8 mouse cellular contexts compared by ENCODE assay signal in the genomic region with DNA sequence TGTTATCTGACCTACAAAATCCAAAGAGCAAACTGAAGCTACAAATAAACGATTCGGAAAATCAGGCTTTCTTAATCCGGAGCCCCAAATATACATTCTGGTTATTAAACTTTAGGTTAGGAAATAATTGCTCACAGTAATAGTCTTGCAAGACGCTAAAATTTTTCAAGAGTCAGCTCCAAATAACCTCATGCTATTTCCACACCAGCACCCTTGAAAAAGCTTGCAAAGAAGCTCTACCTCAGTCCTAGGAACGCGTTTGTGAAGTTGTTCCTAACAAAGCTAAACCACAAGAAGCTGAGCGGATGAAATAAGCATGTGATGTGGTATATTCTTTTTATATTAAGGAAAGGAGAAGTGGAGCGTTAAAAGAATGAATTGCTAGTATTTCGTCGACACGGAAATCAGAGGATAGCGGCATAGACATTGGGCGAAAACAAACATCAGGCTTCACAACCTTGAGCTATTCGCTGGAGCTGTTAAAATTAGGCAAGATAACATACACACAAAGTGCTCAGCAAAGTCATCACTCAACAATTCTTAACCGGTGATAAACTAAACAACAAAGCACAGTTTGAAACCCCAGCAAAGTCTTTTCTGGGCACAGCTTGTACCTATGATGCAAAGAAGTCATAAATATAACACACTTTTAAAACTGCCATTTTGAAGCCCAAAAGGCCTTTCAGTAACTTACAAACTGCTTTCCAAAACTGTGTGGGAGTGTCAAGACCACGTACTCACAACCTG. TPM values are rescaled to one million over a fixed set of nuclear protein-coding genes. Genes with fewer than 3 reads are reported as not detected.
A peak's percentile ranks its signal among the peaks of the same experiment; 100 is the strongest.
DNase-seq lines count a peak whose midpoint lies in the region; ATAC-seq and TF ChIP-seq lines count a peak whose summit lies in the region.

No protein-coding gene starts in this region.

- no peaks in the 10 kb centered on the region for H3K9me3 ChIP-seq in heart, embryonic 13.5 days
- H3K9me3 ChIP-seq in CH12.LX (replicated peaks; ENCODE audit: low read length), result no peaks in the 10 kb centered on the region
- H3K9me3 ChIP-seq in embryonic facial prominence, embryonic 13.5 days, result no peaks in the 10 kb centered on the region
- H3K9me3 ChIP-seq in limb, embryonic 13.5 days, result no peaks in the 10 kb centered on the region
- no peaks in the 10 kb centered on the region for H3K9me3 ChIP-seq in stomach, embryonic 14.5 days (ENCODE audit: control insufficient read depth, low read depth, low read length)

- no peak for TF ChIP-seq CTCF in CH12.LX (conservative IDR thresholded peaks at IDR 0.05 in 1 of 2, IDR thresholded peaks at IDR 0.05 in 1 of 2; ENCODE audit: low read depth in 2 of 2, low read length in 2 of 2)

- 0 out of 2 replicates have a peak, but pooled peaks cover 5% of the 10 kb centered on the region for H3K36me3 ChIP-seq in heart, embryonic 13.5 days
- peaks cover 3 to 17% of the 10 kb centered on the region in 2 experiments for H3K36me3 ChIP-seq in CH12.LX (replicated peaks in 1 of 2; ENCODE audit: control insufficient read depth in 1 of 2, insufficient read depth in 1 of 2, low read length in 1 of 2)
- H3K36me3 ChIP-seq in embryonic facial prominence, embryonic 13.5 days, result peaks cover 3% of the 10 kb centered on the region
- H3K36me3 ChIP-seq in limb, embryonic 13.5 days, result peaks cover 3% of the 10 kb centered on the region; the same call in 1 of the 2 replicates
- H3K36me3 ChIP-seq in stomach, embryonic 14.5 days (ENCODE audit: control insufficient read depth, insufficient read depth, low read length), result no peaks in the 10 kb centered on the region; the same call in 1 of the 2 replicates

- ATAC-seq in heart, embryonic 13.5 days (ENCODE audit: extremely low read depth, insufficient number of reproducible peaks, low FRiP score, low TSS enrichment), result no peak
- ATAC-seq in embryonic facial prominence, embryonic 13.5 days (ENCODE audit: insufficient number of reproducible peaks, insufficient read depth, low FRiP score, low TSS enrichment, low read depth), result no peak
- no peak for ATAC-seq in limb, embryonic 13.5 days (ENCODE audit: low FRiP score, low read depth)
- no peak for ATAC-seq in stomach, embryonic 14.5 days (ENCODE audit: insufficient number of reproducible peaks, insufficient read depth, low FRiP score, low read depth)

- peaks cover 39% of the 10 kb centered on the region for H3K4me1 ChIP-seq in heart, embryonic 13.5 days
- peaks cover 6 to 64% of the 10 kb centered on the region in 2 experiments; a peak in 3 of 4 replicates for H3K4me1 ChIP-seq in CH12.LX (ENCODE audit: control insufficient read depth in 1 of 2, insufficient read depth in 2 of 2)
- peaks cover 21% of the 10 kb centered on the region for H3K4me1 ChIP-seq in embryonic facial prominence, embryonic 13.5 days
- H3K4me1 ChIP-seq in limb, embryonic 13.5 days, result peaks cover 19% of the 10 kb centered on the region
- H3K4me1 ChIP-seq in stomach, embryonic 14.5 days (ENCODE audit: control insufficient read depth, insufficient read depth, low read length), result peaks cover 13% of the 10 kb centered on the region; the same call in 1 of the 2 replicates

- in situ Hi-C loops in CH12.LX (cut with MboI; ENCODE audit: low pct_ligation_motif_present, low pct_unique_long_range_greater_than_20kb, low sequenced_read_pairs), result no loop called here

- TF ChIP-seq EP300 in CH12.LX (IDR thresholded peaks at IDR 0.05; ENCODE audit: low read length), result 0 out of 2 replicates have a peak, but pooled peaks have one; percentile 18

- H3K4me2 ChIP-seq in heart, embryonic 13.5 days, result peak overlapping the region; percentile 76
- H3K4me2 ChIP-seq in CH12.LX (ENCODE audit: insufficient read depth, low read depth, poor library complexity, severe bottlenecking), result peak overlapping the region; percentile 81
- peak overlapping the region; percentile 71 for H3K4me2 ChIP-seq in embryonic facial prominence, embryonic 13.5 days
- H3K4me2 ChIP-seq in limb, embryonic 13.5 days (replicated peaks), result peak overlapping the region; percentile 79
- peak overlapping the region; percentile 56 for H3K4me2 ChIP-seq in stomach, embryonic 14.5 days (replicated peaks; ENCODE audit: low read depth, low read length)

- dilution Hi-C loops in CH12.LX (cut with MboI; ENCODE audit: extremely low pct_ligation_motif_present, extremely low pct_unique_long_range_greater_than_20kb, low sequenced_read_pairs), result no loop called here

- H3K27me3 ChIP-seq in heart, embryonic 13.5 days (replicated peaks), result no peaks in the 10 kb centered on the region
- no peaks in the 10 kb centered on the region for H3K27me3 ChIP-seq in CH12.LX (replicated peaks)
- no peaks in the 10 kb centered on the region for H3K27me3 ChIP-seq in embryonic facial prominence, embryonic 13.5 days
- H3K27me3 ChIP-seq in limb, embryonic 13.5 days, result no peaks in the 10 kb centered on the region
- no peaks in the 10 kb centered on the region for H3K27me3 ChIP-seq in stomach, embryonic 14.5 days (ENCODE audit: control insufficient read depth, insufficient read depth, low read length)

- H3K9ac ChIP-seq in heart, embryonic 13.5 days, result peak overlapping the region; percentile 91
- peak overlapping the region; percentile 69 for H3K9ac ChIP-seq in CH12.LX (ENCODE audit: insufficient read depth, low read depth)
- peak overlapping the region; percentile 83 for H3K9ac ChIP-seq in embryonic facial prominence, embryonic 13.5 days
- H3K9ac ChIP-seq in limb, embryonic 13.5 days, result peak overlapping the region; percentile 81
- H3K9ac ChIP-seq in stomach, embryonic 14.5 days (replicated peaks; ENCODE audit: low read depth, low read length), result peak overlapping the region; percentile 65

- H3K4me3 ChIP-seq in heart, embryonic 13.5 days, result peak overlapping the region; percentile 74
- H3K4me3 ChIP-seq in CH12.LX (replicated peaks in 1 of 3; ENCODE audit: low read depth in 2 of 3, low read length in 2 of 3, poor library complexity in 1 of 3), result peak overlapping the region; percentile 65 to 81 (median 72)
- peak overlapping the region; percentile 67 for H3K4me3 ChIP-seq in embryonic facial prominence, embryonic 13.5 days
- peak overlapping the region; percentile 63 for H3K4me3 ChIP-seq in limb, embryonic 13.5 days
- H3K4me3 ChIP-seq in stomach, embryonic 14.5 days (ENCODE audit: low read depth, low read length), result peak overlapping the region; percentile 69

- intact Hi-C loops in heart, postnatal 14 days (cut with DNase I), result no loop called here
- intact Hi-C loops in left cerebral cortex, postnatal 36 days (cut with DNase I), result no loop called here

- no peak for TF ChIP-seq RAD21 in CH12.LX (IDR thresholded peaks at IDR 0.05; ENCODE audit: low read depth, low read length)

- H3K27ac ChIP-seq in heart, embryonic 13.5 days (replicated peaks), result peak overlapping the region; percentile 90
- H3K27ac ChIP-seq in CH12.LX (ENCODE audit: insufficient read depth, low read depth), result no peak overlapping the region
- H3K27ac ChIP-seq in embryonic facial prominence, embryonic 13.5 days, result peak overlapping the region; percentile 86
- H3K27ac ChIP-seq in limb, embryonic 13.5 days, result peak overlapping the region; percentile 75
- peak overlapping the region; percentile 86; the same call in 1 of the 2 replicates for H3K27ac ChIP-seq in stomach, embryonic 14.5 days (ENCODE audit: low read length)

- WGBS in heart, embryonic 13.5 days, result 21% methylated on average over 16 of the region's 16 CpGs
- 19% methylated on average over 16 of the region's 16 CpGs for WGBS in embryonic facial prominence, embryonic 13.5 days
- 23% methylated on average over 16 of the region's 16 CpGs for WGBS in limb, embryonic 13.5 days
- 18% methylated on average over 16 of the region's 16 CpGs for WGBS in stomach, embryonic 14.5 days

- H3K79me2 ChIP-seq in CH12.LX (replicated peaks; ENCODE audit: control insufficient read depth, extremely low read depth, insufficient read depth, poor library complexity, severe bottlenecking), result peaks cover 6% of the 10 kb centered on the region; the same call in 1 of the 2 replicates

- no peak for DNase-seq in heart, postnatal 14 days
- peak; percentile 26 for DNase-seq in CH12.LX (ENCODE audit: extremely low read depth)
- DNase-seq in right cerebral cortex, postnatal 4 days, result no peak
- DNase-seq in left cerebral cortex, postnatal 36 days (ENCODE audit: low spot score in 2 of 2), result no peak

- no peak for TF ChIP-seq POLR2A in CH12.LX (IDR thresholded peaks at IDR 0.05; ENCODE audit: low read depth, low read length)

TF ChIP-seq in CH12.LX, 34 proteins besides CTCF, POLR2A, EP300 and RAD21:
- TF ChIP-seq SMC3 (IDR thresholded peaks at IDR 0.05; ENCODE audit: low read depth, low read length) (no peak), CHD2 (IDR thresholded peaks at IDR 0.05; ENCODE audit: low read length) (no peak), JUN (IDR thresholded peaks at IDR 0.05; ENCODE audit: insufficient read depth, low read depth, low read length) (no peak), ZNF384 (IDR thresholded peaks at IDR 0.05; ENCODE audit: low read depth, low read length) (no peak)

RNA-seq across cellular contexts. Expression of gene Sptssa, which starts 0.9 kb away (rescaled TPM):
- polyA plus RNA-seq in heart, embryonic 13.5 days (2015; fragmentation: Nextera tagmentation; extraction: Ambion mirVana), result 125 and 133 TPM in 2 replicates
- 10 to 100 TPM; 41.1 to 41.8 TPM for total RNA-seq in heart, postnatal 14 days (2021)
- 34.0 and 38.4 TPM in 2 replicates for total RNA-seq in CH12.LX (2012; rRNA removed)
- total RNA-seq in CH12.LX (2014; rRNA removed), result 125 and 145 TPM in 2 replicates
- polyA plus RNA-seq in CH12.LX (2012; ENCODE audit: insufficient read length, low read depth), result 64.8 and 66.7 TPM in 2 replicates
- polyA plus RNA-seq in embryonic facial prominence, embryonic 13.5 days (2015; fragmentation: Nextera tagmentation; extraction: Ambion mirVana), result 207 and 238 TPM in 2 replicates
- 219 and 235 TPM in 2 replicates for polyA plus RNA-seq in limb, embryonic 13.5 days (2015; fragmentation: Nextera tagmentation; extraction: Ambion mirVana)
- polyA plus RNA-seq in stomach, embryonic 14.5 days (2014; fragmentation: Nextera tagmentation; extraction: Ambion mirVana), result 235 and 238 TPM in 2 replicates
- total RNA-seq in left cerebral cortex, postnatal 36 days (2021), result 10 to 100 TPM; 20.2 to 22.8 TPM

RNA-seq across cellular contexts. Expression of gene Eapp, which starts 40.2 kb away (rescaled TPM):
- polyA plus RNA-seq in heart, embryonic 13.5 days (2015; fragmentation: Nextera tagmentation; extraction: Ambion mirVana), result 45.5 and 49.4 TPM in 2 replicates
- 10 to 100 TPM; 25.3 to 29.0 TPM for total RNA-seq in heart, postnatal 14 days (2021)
- total RNA-seq in CH12.LX (2012; rRNA removed), result 52.4 and 53.9 TPM in 2 replicates
- total RNA-seq in CH12.LX (2014; rRNA removed), result 51.5 and 53.4 TPM in 2 replicates
- polyA plus RNA-seq in CH12.LX (2012; ENCODE audit: insufficient read length, low read depth), result 43.1 and 60.9 TPM in 2 replicates
- polyA plus RNA-seq in embryonic facial prominence, embryonic 13.5 days (2015; fragmentation: Nextera tagmentation; extraction: Ambion mirVana), result 64.7 and 74.5 TPM in 2 replicates
- polyA plus RNA-seq in limb, embryonic 13.5 days (2015; fragmentation: Nextera tagmentation; extraction: Ambion mirVana), result 72.8 and 79.7 TPM in 2 replicates
- polyA plus RNA-seq in stomach, embryonic 14.5 days (2014; fragmentation: Nextera tagmentation; extraction: Ambion mirVana), result 66.5 and 70.9 TPM in 2 replicates
- 10 to 100 TPM; 37.9 to 41.0 TPM for total RNA-seq in left cerebral cortex, postnatal 36 days (2021)
